Mouse (Mus musculus): ENCODE measurements around the gene Gabpb2.

DNA sequence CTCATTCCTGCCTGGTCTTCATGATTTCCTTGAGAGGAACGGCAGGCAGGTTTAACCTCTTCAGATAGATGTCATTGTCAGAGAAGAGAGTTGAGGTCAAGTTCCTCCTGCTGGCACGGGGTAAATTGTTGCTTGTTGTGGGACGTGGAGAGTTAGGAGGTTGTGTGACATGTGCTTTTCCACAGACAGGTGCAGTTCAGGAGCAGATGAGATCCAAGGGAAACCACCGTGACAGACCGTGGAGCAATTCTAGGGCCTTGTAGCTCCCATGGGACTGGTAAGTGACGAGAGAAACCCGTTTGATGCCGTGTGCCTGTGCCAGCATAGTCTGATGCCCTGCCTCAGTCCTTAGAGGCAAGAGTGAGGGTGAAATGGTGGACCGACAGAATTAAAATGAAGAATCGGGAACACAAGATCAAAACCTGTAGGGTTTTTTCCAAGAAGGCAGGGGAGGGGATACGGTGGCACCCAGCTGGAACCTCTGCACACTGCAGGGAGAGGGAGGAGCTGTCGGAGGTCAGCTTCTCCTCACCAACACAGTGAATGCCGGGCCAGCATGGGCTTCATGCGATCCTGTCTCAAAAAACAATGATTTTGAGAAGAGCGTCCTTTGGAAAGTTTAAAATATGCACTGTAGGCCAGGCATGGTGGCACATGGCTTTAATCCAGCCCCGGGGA, 15.7 kb upstream of the Gabpb2 start:
- no peak for TF ChIP-seq EP300 (IDR thresholded peaks at IDR 0.05)
- no peak for TF ChIP-seq CTCF (IDR thresholded peaks at IDR 0.05)

Data from lung, postnatal 0 days (tissue).